Mouse (Mus musculus) lung, postnatal 4 days (tissue): ENCODE data around the gene Slc1a3.

Experiments used
- DNase-seq, 2 experiments: peaks; one replicate each; pipeline ENCODE4 v3.0.0; 2021

Slc1a3 gene

DNA sequence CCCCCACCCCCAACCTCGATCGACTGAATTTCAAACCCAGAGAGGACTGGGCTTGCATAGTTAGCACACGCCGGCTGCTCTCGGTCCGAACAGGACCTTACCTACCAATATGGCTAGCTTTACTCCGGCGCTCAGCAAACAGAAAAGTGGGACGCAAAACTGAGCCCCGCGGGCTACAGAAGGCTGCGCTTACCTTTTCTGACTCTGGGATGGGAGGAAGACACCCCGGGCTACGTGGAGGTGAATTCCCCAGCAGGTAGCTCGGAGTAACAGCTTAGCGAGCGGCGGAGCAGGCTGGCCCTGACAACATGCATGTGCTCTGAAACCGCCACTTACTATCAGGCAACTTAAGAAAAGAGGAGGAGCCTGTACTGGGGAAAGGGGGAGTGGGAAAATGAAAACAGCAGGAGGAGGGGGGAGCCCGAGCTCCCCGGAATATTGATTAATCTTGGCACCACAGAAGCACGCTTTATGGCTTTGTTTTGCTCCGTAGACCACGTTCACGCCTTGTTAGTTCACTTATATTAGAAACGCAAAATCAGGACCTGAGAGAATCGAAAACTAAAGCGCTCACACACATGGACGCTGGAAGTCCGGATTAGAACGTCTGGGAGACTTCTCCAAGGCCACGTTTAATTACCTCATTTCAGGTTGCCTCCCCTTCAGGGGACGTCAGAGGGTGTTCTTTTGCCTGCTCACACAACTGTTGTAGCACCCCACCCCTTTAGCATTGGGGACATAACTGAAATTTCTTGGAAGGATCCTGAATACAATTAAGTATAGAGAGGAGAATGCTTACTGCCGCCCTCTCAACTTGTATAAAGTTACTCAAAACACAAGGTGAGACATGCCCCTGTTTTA is at the start of gene Slc1a3:
Gene Slc1a3, minus strand, starts transcription at position 619 of the 861 bp plus-strand sequence.
- peak; percentile 43 to 49 for DNase-seq

DNA sequence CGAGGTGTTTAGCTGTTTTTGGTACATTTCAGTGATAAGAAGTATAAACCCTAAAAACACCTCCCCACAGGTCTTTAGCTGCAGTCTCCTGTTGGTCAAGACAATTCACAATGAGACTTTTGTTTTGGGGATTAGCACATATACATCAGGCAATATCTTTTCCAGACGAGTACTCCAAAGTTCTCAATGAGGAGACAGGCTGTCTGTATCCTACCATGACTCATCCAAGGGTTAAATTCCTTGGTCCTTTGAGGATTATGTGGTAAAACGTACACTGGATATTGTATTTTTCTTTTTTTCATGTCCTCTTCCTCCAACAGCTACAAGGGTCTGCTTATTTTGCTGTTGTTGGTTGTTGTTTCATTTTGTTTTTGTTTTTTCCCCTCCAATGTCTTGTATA is 48.5 kb upstream of the Slc1a3 start:
- no peak for DNase-seq

DNA sequence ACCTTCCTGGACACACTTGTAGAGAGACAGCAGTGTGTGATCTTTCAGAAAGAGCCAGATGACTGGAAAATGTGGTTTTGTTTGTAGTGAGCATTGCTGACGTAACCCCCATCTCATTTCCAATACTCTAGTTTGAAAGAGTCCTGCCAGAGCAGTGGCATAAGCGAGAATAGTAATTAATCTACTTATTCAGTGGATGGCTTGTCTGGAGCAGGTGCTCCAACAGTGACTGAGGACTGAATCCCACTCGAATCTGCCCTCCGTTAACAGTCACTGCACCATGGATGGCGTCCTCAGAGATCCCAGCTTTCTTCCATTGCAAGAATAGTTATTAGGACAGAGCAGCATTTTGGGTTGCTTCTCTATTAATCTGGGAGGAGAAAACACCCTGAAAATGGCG is 45.9 kb upstream of the Slc1a3 start:
- DNase-seq, result no peak

DNA sequence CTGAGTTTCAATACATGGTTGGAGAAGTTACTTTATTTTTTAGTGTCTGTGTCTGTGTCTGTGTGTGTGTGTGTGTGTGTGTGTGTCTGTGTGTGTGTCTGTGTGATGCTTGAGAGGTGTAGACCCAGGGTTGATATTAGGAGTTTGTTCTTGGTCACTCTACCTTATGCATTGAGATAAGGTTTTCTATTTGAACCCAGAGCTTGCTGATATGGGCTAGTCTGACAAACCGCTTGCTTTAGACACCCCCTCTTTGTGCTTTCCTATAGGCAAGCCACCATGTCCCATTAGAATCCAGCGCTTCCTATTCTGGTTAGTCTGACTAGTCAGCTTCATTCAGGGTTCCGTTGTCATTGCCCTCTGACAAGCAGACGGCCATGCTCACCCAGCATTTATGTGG is 39.2 kb upstream of the Slc1a3 start:
- DNase-seq, result no peak

DNA sequence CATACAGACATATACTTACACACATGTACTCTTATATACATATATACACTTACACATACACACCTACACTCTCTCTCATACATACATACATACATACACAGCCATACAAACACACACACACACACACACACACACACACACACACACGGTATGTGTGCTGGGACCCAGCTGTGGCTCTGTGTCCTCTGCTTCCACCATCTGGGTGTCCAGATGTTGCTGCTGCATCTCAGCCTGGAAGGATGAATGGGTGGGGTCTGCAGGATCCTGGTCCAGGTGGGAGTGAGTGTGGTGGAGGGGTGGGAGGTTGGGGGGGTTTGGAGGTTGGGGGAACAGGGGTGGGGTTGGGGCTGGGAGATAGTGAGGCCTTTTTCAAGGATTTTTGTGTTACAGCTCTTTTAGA is 38.2 kb upstream of the Slc1a3 start:
- no peak for DNase-seq

DNA sequence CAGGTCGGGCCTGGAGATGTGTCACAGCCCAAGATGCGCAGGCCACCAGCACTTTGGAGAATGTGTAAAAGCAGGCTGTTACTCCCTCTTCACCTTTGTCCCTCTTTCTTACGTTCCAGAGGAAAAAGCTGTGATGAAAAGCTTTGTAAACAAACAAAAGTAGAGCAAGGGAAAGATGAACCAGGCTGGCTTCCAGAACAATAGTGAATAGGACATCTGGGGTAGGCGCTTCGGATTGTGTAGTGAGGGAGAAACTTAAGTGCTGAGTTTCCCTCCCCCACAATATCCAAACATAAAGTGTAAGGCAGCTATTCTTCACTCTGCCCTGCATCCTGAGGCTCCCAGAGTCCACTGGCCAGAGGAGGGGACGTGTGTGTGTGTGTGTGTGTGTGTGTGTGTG is 31.0 kb upstream of the Slc1a3 start:
- no peak for DNase-seq

DNA sequence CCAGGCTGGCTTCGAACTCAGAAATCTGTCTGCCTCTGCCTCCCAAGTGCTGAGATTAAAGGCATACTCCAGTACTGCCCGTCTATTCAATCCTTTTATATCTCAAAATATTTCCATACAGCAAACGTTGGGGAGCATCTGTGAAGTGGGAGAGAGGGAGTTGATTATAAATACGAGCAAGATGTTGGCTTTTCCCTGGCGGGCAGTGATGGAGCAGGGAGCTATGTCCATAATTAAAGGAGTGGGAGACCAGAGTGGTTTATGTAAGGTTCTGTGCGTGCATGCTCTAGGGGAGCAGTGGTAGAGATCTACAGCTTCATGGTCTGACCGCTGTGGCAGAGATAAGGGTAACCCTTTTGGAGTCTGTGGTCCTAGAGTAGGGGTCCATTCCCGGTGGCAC is 30.2 kb upstream of the Slc1a3 start:
- DNase-seq, result no peak

DNA sequence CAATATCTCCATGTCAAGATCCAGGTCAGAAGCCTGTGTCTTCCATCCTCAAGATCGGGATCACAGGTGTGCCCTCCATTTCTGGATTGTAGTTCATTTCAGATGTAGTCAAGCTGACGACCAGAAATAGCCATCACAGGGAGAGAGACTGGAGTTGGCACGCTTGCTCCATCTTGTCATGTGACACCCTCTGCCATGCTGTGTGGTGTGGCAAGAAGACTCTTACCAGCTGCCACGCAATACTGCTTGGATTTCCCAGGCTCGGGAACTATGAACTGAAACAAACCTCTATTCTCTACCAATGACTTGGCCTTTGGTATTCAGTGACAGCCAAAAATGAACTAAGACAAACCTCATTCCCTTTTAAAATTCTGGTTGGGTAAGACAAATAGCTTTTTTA is 27.6 kb upstream of the Slc1a3 start:
- no peak for DNase-seq

DNA sequence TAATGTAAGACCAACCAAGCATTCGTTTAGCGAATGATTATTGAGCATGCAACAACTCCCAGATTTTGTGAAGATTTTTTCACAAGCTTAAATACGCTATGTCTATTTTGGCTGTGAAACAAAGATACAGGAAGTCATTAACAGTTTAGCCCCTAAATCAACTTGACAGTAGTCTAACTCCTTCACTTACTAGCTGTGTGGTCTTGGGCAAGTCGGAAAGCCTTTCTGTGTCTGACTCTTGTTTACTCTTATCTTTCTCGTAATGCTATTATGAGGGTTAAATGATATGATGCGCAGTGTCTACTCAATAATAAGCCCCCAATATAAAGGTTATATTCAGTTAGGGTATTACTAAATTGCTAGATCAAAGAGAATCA is 23.8 kb upstream of the Slc1a3 start:
- no peak for DNase-seq

DNA sequence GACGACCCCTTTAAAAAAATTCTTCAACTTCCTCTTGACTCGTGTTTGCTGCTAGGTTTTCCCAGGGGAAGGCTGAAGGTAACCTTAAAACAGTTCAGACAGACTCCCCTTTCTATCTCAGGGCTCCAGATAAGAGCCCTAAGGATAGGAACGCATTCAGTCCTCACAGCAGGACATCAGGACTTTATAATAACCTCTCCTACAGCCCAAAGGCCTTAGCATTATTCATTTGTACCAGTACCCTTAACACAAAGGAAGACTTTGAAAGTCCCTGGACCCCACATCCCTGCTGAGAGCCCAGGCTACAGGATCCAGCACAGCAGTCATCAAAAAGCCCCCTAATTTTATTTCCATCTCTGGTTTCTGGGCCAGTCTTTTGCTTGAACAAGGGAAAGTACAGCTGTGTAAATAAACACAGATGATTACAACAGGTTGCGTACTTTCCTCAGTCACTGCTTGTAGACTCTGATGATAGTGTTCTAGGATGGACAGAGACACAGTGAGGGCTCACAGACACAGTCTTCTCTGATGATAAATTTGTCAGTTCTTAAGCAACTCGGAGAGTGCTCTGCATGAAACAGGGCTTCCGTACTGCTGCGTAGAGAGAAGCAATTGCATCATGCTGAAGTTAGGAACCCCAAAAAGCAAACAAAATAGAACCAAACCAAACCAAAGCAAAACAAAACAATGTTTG is 23.3 kb upstream of the Slc1a3 start:
- DNase-seq, result no peak

DNA sequence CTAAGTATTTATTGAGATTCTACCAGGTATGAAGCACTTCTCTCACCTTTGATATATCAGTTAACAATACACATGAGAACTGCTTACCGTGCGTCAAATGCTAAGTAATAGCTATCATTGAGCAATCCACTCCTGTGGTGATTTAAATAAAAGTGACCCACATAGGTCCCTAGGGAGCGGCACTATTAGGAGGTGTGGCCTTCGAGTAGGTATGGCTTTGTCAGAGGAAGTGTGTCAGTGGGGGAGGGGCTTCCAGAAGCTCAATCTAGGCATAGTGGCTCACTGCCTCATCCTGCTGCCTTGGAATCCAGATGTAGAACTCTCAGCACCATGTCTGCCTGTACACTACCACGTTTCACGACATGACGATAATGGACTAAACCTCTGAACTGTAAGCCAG is 18.3 kb upstream of the Slc1a3 start:
- DNase-seq, result no peak

DNA sequence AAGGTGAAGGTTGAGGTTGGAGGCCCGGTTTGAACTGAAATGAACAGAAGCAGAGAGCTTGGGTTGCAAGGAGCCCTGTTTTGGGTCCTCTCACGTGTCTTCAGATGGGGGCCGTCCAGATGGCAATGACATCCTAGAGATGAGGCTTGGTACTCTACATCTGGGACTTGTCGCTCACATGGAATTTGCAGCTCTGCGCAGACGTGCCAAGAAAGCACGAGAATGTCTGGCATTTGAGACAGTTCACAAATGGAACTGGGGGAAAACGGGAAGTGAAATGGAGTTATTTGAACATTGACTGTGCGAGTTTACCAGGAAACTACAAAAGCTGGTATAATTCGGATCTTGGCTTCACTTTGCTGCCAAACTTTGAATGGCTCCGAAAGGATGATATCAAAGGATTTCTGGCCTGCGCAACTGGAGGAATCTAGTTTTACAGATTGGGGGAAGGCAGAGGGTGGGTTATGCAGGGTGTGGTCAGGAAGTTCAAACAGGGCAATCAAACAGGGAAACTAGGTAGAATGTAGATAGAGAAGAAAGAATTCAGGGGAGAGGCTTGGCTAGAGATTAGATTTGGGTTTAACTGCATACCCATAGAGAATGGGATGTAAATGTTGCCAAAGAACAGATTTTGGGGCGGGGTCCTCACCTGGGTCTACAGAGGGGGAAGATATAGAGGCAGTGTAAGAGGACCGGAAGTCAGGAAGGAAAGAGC is 12.0 kb upstream of the Slc1a3 start:
- peak in 1 of 2 experiments; percentile 60 for DNase-seq

DNA sequence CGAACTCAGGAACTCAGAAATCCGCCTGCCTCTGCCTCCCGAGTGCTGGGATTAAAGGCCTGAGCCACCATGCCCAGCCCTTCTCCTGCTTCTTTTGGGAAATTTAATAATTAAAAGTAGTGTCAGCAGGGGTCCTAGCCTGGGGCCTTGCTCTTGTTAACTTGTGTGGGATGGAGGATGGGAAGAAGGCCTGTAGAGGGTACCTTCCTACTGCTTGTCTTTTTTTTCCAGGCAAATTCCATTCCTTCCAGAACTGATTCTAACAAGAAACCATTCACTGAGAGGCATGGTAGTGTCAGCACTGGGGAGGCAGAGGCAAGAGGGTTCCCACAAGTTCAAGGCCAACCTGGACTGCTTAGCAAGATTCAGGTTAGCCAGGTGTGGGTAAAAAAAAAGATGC is 11.2 kb upstream of the Slc1a3 start:
- no peak for DNase-seq

DNA sequence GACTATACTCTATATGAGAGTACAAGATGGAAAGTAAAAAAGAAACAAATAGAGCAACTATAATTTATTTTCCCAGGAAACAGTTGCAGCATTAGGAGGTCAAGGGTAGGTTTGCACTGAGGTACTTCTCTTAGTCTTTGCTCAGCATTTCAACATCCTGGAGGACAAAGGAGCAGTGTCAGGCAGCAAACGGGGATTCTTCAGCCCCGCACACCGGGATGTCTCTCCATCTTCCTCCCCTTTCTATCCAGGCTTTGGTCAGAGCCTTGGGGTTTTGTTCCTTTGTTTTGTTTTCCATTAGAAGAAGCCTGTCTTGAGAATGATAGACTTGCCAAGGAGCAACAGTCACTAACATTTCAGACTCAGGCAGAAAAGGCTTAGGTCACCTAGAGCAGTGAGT is 10.4 kb upstream of the Slc1a3 start:
- no peak for DNase-seq

DNA sequence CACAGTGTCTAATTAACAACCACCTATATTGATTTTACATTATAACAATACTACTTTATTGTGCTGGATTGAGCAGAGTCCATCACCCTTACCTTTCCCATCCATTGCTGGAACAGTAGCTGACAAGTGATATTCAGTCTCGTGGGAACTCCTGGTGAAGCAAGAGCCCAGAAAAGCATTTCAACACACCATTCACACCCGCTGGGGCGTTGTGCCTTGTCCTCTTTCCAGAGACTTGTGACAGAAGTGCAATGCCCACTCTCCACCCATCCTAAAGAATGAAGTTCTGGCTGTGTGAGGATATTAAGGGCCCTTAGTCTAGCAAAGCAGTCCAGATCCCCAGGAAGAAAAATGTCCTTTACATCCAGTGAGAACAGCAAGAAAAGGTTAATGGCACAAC is 7.9 kb upstream of the Slc1a3 start:
- no peak for DNase-seq

DNA sequence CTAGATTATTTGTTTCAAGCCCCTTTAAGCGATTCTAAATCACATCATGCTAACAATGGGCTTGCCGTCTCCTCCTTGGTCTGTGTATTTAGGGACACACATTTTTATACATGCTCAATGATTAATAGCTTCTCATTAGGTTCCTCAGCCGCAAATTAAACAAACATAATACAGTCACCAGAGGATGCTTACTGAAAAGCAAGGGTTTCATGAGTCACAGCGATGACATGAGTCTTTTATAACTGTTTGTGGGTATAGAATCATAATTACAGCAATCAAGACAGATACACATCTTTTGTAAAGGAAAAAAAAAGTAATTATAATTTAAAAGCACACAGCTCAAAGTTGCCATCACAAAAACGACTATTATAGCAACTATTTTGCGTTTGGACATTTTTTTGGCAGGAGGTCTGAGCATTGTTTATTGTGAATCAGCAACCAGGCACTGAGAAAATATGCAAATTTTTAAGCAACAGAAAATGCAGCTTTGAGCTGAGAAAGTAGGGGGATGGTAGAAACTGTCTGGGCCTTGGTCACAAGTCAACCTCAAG is 6.5 kb upstream of the Slc1a3 start:
- DNase-seq, result no peak

DNA sequence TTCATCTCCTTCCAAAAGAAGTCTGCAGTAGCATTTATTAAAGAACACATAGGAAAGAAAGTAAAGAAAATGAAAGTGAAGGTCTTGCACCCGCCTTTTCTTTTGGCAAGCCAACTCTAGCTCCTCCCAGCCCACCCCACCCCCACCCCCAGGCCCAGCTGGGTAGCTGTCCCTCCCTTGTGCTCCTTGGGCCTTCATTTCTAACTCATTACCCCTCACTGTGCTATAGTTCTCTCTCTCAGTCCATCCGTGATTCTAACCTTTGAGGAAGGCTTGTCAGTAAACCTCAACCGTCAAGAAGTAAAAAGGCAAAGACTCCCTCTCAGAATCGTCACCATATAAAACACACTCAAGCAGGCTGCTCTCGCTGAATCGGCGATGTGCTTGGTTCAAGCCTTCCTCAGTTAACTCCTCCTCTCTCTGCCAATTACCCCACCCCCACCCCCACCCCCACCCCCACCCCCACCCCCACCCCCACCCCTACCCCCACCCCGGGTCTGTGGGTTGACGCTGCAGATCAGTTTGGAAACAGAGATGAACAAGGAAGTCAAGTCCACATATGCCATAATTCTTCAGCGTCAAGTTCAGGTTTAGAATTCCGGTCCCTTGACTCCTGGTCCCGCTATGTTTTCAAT is 5.9 kb upstream of the Slc1a3 start:
- DNase-seq, result no peak

DNA sequence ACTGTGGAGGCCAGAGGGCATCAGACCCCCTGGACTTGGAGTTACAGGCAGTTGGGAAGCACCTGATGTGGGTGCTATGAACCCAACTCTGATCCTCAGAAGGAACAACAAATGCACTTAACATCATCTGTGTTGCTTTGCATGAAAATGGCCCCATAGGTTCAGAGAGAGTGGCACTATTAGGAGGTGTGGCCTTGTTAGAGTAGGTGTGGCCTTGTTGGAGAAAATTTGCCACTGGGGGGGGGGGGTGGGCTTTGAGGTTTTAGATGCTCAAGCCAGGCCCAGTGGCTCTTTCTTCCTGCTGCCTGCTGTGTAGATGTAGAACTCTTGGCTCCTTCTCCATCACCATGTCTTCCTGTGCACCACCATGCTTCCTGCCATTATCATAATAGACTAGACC is 5.1 kb upstream of the Slc1a3 start:
- DNase-seq, result no peak

DNA sequence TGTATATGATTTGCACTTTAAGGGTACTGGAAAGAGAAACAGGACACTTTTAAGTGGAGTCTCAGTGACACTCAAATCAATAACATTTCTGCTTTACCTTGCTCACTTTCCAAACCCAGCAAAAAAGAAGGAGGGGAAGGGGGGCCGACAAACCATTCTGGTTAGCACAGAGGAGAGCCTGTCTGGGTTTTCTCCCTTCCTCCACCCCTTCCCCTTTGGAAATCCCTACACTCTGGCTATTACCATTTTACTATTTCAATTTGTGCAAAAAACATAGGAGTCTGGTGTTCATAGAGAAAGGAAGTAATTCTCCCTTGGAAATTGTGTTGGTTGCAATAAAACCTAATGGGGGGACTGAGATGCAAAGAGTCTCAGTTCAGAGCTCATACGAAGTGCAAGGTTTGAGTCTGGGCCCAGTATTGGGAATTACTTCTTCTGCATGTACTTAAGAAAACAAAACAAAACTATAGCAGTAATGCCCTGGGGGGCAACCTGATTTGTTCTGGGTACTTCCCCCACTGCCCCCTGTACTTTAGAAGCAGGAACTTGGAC is 1.9 kb upstream of the Slc1a3 start:
- no peak for DNase-seq

DNA sequence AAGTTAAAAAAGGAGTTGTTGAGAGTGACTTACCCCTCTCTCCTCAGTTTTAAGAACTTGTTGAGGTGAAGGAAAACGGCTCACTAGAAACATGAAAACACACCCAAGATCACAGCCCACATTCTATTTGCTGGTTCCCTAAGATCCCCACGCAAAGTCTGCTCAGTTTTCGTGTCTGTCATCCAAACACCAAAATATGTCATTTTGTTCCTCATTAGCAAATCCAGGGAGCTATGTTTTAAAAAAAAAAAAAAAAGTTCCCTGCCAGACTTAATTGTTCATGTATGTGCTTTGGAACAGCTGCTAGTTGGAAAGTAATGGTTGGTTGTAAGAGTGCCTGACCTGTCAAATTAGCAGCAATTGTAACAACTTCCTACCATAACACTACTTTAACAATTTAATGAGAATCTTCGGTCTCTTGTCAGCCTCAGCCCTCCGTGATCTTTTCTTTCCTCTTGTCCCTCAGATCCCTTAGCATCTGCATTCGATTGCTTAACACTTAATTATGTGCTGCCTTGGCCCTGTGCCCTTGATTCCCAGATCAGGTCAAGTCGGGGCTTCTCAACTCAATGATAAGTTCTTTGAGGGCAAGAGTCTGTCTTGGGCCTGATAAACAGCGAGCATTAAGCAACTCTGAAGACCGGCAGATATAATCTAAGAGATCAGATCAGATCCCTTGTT is 1.2 kb upstream of the Slc1a3 start:
- DNase-seq, result peak; percentile 42 to 47

DNA sequence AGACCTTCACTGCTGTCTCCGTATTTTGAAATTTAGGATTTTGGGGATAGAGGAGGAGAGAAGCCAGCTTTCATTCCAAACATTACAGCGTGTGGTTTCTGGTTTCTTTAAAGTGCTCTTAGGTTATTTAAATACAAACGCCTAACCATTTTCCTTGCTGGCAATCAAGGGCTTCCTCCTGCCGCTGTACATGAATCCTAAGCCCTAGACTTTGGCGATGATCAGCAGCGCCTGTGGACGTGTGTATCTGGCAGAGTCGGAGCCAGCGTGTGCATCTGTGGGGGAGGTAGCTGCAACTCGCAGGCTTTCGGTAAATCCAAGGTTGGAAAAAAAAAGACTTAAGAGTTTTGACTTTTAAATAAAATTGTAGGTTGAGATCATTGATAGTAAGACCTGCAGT is 986 bp downstream of the Slc1a3 start:
- DNase-seq, result no peak

DNA sequence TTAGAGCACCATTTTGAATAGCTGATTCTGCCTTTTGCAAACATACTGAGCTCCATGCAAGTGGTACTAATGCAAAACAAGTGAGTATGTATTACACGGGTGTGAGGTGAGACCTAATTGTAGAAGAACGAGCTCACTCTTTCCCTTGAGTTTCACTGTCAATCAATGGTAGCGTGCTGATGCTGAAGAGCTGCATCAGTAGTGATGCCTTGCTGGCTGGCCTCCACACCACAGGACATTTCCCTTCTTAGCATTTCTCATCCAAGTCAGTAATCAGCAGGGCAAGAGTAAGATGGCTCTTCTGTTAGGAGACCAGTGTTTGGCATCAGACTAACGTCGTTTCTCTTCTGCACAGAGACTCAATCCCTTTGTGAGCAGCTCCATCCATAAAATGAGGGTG is 4.0 kb downstream of the Slc1a3 start:
- DNase-seq, result no peak
